Mouse (Mus musculus) testis, adult 2 months (tissue): Measurements from ENCODE around the gene Ralgps1. TPM values are rescaled to one million over a fixed set of nuclear protein-coding genes. Genes with fewer than 3 reads are reported as not detected.
"Not testable (repeated sequence)": the region's sequence is repeated elsewhere in the genome, so short reads cannot be mapped to it uniquely, and the experiment has no call there.

ENCODE experiments used
- H3K27ac ChIP-seq: fragments of 200-500 bp; 2 replicates; pipeline ENCODE4 v1.5.1; 2012; ENCODE audit warnings: low read depth, low read length; ENCODE audit not compliant: control insufficient read depth, insufficient read depth
- H3K27me3 ChIP-seq: fragments of 200-500 bp; 2 replicates; pipeline ENCODE4 v1.6.1; 2012; ENCODE audit warnings: mild to moderate bottlenecking, low read length, moderate library complexity; ENCODE audit not compliant: control insufficient read depth, insufficient read depth
- H3K36me3 ChIP-seq: fragments of 200-500 bp; 2 replicates; pipeline ENCODE4 v1.6.1; 2012; ENCODE audit warnings: mild to moderate bottlenecking, low read length; ENCODE audit not compliant: control insufficient read depth, insufficient read depth
- H3K4me1 ChIP-seq: fragments of 200-500 bp; 2 replicates; pipeline ENCODE4 v1.6.1; 2012; ENCODE audit warnings: low read length; ENCODE audit not compliant: control insufficient read depth, insufficient read depth
- H3K4me3 ChIP-seq: fragments of 200-500 bp; 2 replicates; pipeline ENCODE4 v1.5.1; 2012; ENCODE audit warnings: low read depth, mild to moderate bottlenecking, low read length, moderate library complexity, mixed read lengths; ENCODE audit not compliant: control insufficient read depth
- CTCF ChIP-seq: fragments of 200-500 bp; IDR thresholded peaks from 2 replicates; pipeline ENCODE4 v1.5.1; 2012; ENCODE audit warnings: low read depth, mild to moderate bottlenecking, inconsistent platforms, low read length, moderate library complexity; ENCODE audit not compliant: control insufficient read depth, insufficient read depth, insufficient replicate concordance
- POLR2A ChIP-seq: fragments of 200-500 bp; IDR thresholded peaks from 2 replicates; pipeline ENCODE4 v1.6.1; 2012; ENCODE audit warnings: low read depth, mild to moderate bottlenecking, inconsistent platforms, low read length, moderate library complexity; ENCODE audit not compliant: control insufficient read depth
- polyA plus RNA-seq: library from polyadenylated mRNA; depleted of rRNA; stranded (reverse); fragments of >200 nt; gene quantifications from 2 replicates; pipeline ENCODE4 v1.2.3, GENCODE M21; 2012

Gene Ralgps1
- polyA plus RNA-seq, 1 experiment: 33.0 TPM

GRCm38 (mm10) chr2:33130526-33131483, 240.5 kb downstream of the Ralgps1 start:
- H3K4me1 ChIP-seq: peaks cover 14% of the 10 kb centered on the region
- H3K36me3 ChIP-seq: no peaks in the 10 kb centered on the region; the same call in 1 of the 2 replicates
- TF ChIP-seq CTCF: no peak
- peak; percentile 86 for TF ChIP-seq POLR2A
- H3K27ac ChIP-seq: peak overlapping the region; percentile 97
- H3K27me3 ChIP-seq: no peaks in the 10 kb centered on the region
- H3K4me3 ChIP-seq: peak overlapping the region; percentile 94

- H3K4me3 ChIP-seq: peak overlapping the region; percentile 94
- TF ChIP-seq CTCF: no peak
- peak overlapping the region; percentile 62 for H3K27ac ChIP-seq
- no peaks in the 10 kb centered on the region; the same call in 1 of the 2 replicates for H3K36me3 ChIP-seq
- H3K4me1 ChIP-seq: peaks cover 14% of the 10 kb centered on the region
- H3K27me3 ChIP-seq: no peaks in the 10 kb centered on the region
Measured at GRCm38 (mm10) chr2:33130141-33130525, 241.2 kb downstream of the Ralgps1 start.

- TF ChIP-seq POLR2A (no peak), CTCF (no peak)
- H3K36me3 ChIP-seq: no peaks in the 10 kb centered on the region; the same call in 1 of the 2 replicates
- peak overlapping the region; percentile 62 for H3K27ac ChIP-seq
- H3K4me3 ChIP-seq: peak overlapping the region; percentile 94
- H3K4me1 ChIP-seq: peaks cover 14% of the 10 kb centered on the region
- H3K27me3 ChIP-seq: no peaks in the 10 kb centered on the region
Measured at GRCm38 (mm10) chr2:33129696-33130095, 241.6 kb downstream of the Ralgps1 start.

GRCm38 (mm10) chr2:33129005-33129404, 242.3 kb downstream of the Ralgps1 start:
- H3K4me3 ChIP-seq: peak overlapping the region; percentile 94
- no peak for TF ChIP-seq POLR2A
- no peak for TF ChIP-seq CTCF

GRCm38 (mm10) chr2:33127271-33127670, 244.0 kb downstream of the Ralgps1 start:
- Histone ChIP-seq H3K4me1 (peaks cover 9% of the 10 kb centered on the region), H3K36me3 (no peaks in the 10 kb centered on the region; the same call in 1 of the 2 replicates), H3K4me3 (no peak overlapping the region), H3K27ac (no peak overlapping the region), H3K27me3 (no peaks in the 10 kb centered on the region)
- TF ChIP-seq POLR2A (no peak), CTCF (no peak)

More at GRCm38 (mm10) chr2:33129005-33129404, 242.3 kb downstream of the Ralgps1 start:
- Histone ChIP-seq H3K27me3 (no peaks in the 10 kb centered on the region), H3K27ac (no peak overlapping the region), H3K36me3 (no peaks in the 10 kb centered on the region; the same call in 1 of the 2 replicates), H3K4me1 (peaks cover 14% of the 10 kb centered on the region)

- H3K36me3 ChIP-seq: no peaks in the 10 kb centered on the region; the same call in 1 of the 2 replicates
- no peaks in the 10 kb centered on the region for H3K27me3 ChIP-seq
- no peaks in the 10 kb centered on the region for H3K4me1 ChIP-seq
- TF ChIP-seq CTCF (no peak), POLR2A (no peak)
- H3K27ac ChIP-seq: no peak overlapping the region
- no peak overlapping the region for H3K4me3 ChIP-seq
Measured at GRCm38 (mm10) chr2:33122856-33123255, 248.4 kb downstream of the Ralgps1 start.

GRCm38 (mm10) chr2:33100536-33100935, 270.8 kb downstream of the Ralgps1 start:
- no peaks in the 10 kb centered on the region for H3K27me3 ChIP-seq
- H3K4me3 ChIP-seq: no peak overlapping the region
- no peak overlapping the region for H3K27ac ChIP-seq
- no peaks in the 10 kb centered on the region for H3K4me1 ChIP-seq
- TF ChIP-seq POLR2A (no peak), CTCF (no peak)
- peaks cover 1% of the 10 kb centered on the region for H3K36me3 ChIP-seq

GRCm38 (mm10) chr2:33097326-33097725, 274.0 kb downstream of the Ralgps1 start:
- H3K4me3 ChIP-seq, H3K36me3 ChIP-seq, H3K4me1 ChIP-seq, H3K27me3 ChIP-seq, H3K27ac ChIP-seq: not testable (repeated sequence)
